Mouse (Mus musculus): ENCODE results near the gene Cyp1a1.
A peak's percentile ranks its signal among the peaks of the same experiment; 100 is the strongest.

The Cyp1a1 gene

DNA sequence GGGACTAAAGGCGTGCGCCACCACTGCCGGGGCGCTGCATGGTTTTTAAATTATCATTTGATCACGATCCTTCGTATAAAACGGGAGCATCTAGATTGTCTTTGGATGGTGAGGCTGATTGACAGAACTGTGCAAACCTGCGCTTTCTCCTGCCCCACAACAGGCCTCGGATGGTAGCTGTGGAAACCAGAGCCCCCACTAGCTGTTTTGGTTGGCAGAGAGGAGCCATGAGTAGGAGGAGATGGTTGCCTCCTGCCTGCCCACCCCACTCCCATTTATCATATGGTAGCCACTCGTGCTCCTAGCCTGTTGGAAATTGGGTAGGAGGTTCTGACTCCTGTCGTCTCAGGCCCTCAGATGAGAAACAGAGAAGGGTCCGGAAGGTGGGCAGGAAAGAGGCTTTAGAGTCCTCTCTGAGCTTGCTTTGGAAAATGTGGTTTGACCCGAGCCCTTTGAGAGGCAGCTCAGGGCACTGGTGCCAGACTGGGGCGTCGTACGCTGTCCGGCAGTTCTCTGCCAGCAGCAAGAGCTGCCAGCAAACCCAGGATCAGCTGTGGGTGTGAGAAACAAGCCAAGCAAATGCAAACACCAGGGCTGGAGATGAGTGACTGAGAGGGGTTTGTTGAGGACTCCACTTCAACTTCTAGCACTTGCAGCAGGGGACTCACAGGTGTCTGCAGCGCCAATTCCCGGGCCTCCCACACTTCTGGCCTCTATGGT lies 30.9 kb upstream of the Cyp1a1 start:
- no peak for DNase-seq

DNA sequence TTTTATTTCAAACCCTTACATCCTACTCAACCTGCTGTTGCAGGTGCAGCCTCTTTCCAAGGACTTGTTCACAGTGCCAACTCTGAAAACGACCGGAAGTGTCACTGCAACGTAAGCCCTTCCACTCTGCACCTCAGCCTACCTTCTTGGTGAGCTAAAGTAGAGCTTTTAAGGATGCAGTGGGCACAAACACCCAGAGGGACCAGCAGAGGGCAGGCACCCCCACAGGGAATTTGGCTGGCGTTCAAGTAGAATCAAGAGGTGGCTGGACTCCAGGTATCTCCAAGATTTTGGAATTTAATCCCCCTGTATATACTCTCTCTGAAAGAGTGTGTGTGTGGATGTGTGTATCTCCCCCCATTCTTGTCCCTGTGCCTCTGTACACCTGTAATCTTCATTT lies 29.9 kb upstream of the Cyp1a1 start:
- DNase-seq, result no peak

DNA sequence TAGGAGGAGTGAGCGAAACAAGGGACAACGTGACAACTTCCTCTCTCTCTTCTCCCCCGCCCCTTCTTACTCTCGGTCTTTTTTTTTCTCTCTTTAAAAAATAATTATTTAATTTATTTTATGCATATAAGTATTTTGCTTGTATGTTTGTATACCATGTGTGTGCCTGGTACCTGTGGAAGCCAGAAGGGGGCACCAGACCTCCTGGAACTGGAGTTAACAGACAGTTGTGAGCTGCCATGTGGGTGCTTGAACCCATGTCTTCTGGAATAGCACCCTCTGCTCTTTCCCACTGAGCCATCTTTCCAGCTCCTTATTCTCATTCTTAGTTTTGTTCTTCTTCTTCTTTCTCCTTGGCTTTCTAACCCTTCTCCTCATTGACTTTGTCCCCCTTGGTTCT lies 28.8 kb upstream of the Cyp1a1 start:
- DNase-seq, result no peak

DNA sequence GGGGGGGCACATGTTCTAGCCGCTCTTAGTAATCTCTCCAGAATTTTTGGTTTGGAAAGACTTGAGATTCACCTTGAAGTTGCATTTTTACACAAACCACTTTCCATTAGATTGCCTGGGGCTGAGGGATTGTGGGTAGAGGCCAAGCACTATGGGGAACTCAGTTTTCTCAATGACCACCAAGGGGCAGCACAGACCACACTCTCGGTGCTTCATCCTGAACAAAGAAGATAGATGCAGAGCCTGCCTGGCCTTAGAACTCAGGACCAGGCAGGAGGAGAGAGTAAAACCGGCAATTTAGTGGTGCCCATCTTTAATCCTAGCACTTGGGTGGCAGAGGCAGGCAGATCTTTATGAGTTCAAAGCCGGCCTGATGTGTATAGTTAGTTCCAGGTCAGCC lies 28.0 kb upstream of the Cyp1a1 start:
- DNase-seq, result peak; percentile 71

DNA sequence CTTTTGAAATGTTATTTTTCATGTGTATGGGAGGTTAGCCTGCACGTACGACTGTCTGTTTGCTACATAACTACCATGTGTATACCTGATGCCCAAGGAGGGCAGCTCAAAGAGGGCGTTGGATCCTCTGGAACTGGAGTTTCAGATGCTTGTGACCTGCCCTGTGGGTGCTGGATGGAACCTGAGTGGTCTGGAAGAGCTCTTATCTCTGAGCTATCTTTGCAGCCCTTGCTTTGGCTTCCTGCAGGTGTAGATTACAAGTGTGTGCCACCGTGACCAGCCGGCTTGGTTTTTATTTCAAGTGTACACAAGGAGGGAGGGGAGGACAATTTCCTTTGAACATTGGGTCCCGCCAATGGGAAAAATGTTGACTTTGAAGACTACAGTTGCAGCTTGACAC lies 27.2 kb upstream of the Cyp1a1 start:
- no peak for DNase-seq

DNA sequence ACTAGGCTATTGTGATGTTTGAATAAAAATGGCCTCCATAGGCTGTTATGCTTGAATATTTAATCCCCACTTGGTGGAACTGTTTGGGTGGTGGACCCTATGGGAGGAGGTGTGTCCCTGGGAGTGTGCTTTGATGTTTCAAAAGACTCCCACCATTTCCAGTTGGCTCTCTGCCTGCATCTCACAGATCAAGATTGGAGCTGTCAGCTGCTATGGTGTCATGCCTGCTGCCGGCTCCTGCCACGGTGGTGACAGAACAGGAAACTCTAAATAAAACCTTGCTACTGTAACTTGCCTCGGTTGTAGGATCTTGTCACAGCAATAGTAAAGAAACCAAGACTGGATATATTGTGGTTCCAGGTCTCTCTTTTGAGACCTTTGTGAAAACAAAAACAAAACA lies 26.2 kb upstream of the Cyp1a1 start:
- no peak for DNase-seq

DNA sequence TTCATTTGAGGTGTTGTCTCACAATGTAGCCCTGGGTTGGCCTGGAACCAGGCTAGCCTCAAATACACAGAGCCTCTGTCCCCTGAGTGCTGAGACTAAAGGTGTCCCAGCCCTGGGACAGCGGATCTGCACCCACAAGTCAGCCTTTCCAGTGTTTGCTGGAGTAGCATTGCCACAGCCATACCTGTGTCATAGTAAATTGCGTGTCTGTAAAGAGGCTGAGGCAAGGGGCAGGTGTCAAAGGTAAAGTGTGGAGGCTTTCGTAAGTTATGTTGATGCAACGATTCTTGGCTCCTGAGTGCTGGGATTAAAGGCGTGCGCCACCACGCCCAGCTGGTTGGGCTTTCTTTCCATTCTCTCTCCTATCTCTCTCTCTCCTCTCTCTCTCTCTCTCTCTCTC lies 23.1 kb upstream of the Cyp1a1 start:
- no peak for DNase-seq

DNA sequence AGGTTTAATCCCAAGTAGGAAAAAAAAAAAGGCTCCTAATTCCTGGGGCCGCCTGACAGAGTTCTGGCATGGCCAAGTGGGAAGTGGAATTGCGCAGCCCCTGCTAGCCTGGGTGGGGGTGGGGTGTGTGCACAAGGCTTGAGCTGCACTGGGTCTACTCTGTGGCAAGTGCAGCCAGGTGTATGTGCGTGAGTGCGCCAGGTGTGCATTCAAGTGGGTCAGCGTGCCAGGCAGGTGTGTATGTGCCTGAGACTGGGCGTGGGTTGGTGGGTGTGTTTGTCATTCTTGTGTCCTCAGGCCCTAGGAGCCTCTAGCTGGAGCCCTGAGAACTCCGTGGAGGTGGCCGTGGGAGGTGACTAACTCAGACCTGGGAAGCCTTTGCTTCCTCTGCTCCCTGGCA lies 21.2 kb upstream of the Cyp1a1 start:
- DNase-seq, result no peak

DNA sequence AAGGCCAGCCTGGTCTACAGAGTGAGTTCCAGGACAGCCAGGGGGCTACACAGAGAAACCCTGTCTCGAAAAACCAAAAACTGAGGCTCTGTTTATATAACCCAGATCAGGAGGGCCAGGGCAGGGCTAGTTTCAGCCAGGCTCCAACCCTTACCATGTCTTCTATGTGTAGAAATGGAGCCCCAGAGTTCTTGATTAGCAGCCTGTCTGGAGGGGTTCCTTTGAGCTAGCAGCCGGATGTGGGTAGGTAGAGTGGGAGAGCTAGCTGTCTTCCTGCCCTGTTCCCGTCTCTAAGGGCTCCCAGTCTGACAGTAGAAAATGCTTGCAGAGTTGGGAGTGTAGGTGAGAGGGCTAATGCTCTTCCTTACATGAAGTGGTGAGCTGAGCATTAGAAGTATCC lies 20.6 kb upstream of the Cyp1a1 start:
- DNase-seq, result no peak

DNA sequence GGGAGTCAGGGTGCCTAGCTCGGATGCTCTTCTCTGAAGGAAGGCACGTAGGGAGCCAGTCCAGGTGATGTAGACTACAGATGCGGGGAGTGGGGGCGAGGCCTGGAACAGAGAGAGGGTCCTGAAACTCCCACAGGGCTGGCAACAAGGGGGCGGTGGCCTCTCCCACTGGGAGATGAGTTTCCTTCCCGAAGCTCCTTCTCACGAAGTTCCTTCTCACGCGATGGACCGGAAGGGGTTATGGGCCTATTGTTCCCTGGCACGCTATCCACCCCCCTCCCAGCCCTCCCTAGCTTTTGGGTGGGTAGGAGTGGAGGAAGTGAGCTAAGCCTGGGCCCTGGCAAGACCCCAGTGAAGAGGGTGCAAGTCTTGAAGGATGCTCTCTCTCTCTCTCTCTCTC lies 19.9 kb upstream of the Cyp1a1 start:
- DNase-seq, result no peak

DNA sequence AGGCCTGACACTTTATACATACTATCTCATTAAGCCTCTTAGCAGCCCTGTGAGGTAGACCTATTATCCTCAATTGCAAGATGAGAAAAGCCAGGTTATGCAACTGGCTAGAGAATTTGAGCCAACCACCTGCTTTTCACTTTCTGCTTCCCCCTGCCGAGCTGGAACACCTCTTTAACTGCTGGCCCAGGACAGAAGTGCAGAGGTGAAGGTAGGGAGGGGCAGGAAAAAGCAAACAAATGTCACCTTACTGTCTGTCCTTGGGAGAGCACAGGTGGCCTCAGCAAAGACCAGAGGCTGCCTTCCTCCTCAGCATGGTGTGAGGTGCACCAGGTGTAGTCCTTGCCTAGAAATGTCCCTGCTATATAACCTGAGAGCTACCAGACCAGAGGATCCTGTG lies 19.5 kb upstream of the Cyp1a1 start:
- DNase-seq, result no peak

DNA sequence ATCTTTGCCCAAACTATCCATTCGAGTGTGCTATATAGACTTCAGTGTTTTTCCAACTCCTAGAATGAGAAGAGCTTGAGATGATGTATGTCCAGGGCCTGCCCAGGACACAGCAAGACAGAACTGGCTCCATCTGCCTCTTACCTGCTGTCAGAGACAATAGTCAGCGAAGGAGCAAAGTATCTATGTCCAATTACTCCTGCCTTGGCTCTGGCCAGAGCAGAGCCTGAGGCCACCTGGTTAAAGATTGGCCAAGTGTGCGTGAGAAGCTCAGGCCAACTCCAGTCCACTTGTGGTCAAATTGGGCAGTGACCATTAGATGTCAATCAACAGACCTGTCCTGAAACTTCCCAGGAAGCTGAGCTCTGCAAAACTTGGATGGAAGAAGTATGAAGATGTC lies 18.2 kb upstream of the Cyp1a1 start:
- no peak for DNase-seq

DNA sequence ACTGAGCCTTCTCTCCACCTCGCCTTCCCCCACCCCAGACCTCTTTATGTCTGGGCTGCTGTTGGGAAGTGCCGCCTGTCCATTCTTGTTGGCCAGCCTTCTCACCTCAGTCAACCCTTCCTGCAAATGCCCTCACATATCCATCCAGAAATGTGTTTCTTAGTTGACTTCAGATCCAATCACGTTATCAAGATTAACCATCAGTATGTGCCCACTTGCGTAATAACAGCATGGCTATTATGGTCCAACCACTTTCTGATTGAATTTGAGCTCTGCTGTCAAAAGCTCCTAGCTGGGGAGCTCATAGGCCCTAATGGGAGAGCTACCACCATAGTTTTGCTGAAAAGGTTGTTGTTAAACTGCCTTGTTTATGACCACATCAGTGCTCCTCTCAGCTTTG lies 16.7 kb upstream of the Cyp1a1 start:
- DNase-seq, result no peak

DNA sequence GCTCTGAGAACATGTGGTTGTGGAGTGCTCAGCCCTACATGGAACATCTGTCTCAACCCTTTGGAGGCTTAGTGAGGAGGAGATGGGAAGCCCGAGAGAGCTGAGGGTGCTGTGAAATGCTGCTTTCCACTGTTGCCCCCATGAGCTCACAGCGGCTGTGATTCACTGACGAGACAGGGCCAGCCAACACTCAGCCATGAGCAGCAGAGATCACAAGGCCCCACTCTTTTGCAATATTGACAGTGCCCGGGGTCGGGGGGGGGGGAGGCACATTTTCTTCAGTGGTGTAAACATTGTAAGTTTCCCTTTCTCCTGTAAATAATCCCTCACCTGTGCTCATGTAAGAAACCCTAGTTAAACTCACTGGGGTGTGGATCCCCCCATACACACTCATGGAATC lies 16.2 kb upstream of the Cyp1a1 start:
- no peak for DNase-seq

DNA sequence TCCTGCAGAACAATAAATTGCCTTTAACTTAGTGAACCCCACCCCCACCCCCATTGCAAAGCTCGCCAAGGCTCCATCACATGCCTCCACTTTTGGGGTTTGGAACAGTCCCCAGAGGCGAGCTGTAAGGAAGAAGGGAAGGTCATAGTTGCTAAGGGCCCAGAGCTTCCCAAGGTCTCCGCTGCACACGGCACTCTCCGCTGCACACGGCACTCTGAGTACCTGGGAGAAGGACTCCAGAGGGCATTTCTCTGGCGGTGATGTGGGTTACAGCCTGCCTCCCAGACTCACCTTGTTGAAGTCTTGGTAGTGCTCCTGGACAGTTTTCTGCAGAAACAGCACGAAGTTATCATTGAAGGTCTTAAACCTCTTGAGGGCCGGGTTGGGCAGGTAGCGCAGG lies 6.3 kb upstream of the Cyp1a1 start:
- DNase-seq, result no peak

DNA sequence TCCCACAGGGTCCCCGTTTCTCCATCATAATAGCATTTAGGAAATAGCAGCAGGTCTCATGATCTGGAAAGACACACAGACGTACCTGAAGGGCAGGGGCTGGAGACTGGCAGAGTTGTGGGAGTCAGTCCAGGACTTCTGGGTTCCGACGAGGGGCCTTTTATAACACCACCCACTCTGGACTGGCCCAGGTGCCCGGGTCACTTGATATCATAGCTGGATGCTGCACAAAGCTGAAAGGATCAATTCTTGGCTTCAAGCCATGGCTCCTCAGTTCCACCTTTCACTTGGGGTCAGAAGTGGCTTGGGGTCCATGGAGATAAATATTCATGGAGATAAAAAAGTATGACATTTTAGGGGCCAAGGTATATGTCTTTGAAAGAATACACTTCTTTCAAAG lies 4.2 kb upstream of the Cyp1a1 start, which contains the start of gene Cyp1a2:
Cyp1a2 (minus strand) TSS at position 184 of the 400 bp plus-strand sequence.
- no peak for DNase-seq

DNA sequence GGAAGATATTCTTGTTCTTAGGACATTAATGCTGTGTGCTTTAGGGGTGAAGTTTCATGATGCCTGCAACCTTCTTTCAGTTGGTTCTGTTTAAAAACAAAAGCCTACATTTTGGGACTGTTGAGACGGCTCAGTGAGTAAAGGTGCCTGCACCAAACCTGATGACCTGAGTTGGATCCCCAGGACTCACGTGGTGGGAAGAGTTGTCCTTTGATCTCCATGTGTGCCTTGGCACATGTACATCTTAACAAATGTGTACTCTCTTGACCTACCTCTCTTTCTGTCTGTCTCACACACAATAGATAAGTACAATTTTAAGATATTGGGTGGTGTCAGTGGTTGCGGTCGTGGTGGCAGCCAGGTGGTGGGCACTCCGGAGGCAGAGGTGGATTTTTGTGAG lies 1.7 kb upstream of the Cyp1a1 start:
- DNase-seq, result no peak

DNA sequence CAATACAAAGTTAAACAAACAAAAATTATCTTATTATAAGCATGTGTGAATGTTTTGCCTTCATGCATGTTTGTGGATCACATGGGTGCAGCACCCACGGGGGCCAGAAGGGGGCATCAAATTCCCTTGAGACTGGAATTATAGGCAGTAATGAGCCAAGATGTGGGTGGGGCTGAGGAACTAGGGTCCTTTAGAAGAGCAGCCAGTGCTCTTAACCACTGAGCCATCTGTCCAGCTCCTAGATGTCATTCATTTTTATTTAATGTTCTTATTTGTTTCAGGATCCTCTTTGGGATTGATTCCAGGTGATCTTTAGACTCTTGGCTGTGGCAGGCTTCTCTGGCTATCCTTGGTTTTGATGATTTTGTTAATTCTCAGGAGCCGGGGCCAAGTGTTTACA lies 430 bp downstream of the Cyp1a1 start:
- DNase-seq, result no peak

DNA sequence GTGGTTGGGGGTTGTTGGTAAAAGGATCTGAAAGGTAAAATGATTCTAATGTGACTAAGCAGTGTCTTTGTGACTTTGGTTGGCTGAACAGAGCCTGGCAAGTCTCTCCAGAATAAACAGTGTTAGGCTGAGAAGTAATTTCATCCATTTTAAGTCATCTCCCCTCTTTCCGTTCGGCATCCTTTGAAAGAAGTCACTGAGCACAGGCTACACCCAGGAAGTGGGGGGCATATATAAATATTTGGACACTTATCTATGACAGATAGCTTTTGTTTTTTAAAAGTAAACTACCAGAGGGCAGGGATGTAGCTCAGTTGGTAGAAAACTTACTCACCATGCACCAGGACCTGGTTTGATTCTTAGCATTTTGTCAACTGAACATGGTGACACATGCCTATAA lies 878 bp downstream of the Cyp1a1 start:
- no peak for DNase-seq

DNA sequence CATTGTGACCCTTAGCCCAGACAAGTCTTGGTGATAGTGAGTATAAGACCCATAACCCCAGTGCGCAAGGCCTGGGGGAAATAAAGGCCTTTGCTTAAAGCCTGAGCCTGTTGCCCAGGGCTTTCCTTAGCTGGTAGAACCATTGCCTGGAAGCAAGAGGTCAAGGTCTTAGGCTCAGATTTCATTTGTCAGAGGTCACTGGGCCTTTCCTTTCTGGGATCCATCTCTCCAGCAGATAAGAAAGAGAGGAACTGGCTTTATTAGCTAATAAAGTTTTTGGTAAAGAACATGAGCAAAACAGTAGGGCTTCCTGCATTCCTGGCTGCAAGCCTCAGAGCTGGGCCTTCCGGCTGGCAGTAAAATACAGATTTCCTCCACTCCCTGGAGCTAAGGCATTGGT lies 6.4 kb downstream of the Cyp1a1 start:
- DNase-seq, result no peak

DNA sequence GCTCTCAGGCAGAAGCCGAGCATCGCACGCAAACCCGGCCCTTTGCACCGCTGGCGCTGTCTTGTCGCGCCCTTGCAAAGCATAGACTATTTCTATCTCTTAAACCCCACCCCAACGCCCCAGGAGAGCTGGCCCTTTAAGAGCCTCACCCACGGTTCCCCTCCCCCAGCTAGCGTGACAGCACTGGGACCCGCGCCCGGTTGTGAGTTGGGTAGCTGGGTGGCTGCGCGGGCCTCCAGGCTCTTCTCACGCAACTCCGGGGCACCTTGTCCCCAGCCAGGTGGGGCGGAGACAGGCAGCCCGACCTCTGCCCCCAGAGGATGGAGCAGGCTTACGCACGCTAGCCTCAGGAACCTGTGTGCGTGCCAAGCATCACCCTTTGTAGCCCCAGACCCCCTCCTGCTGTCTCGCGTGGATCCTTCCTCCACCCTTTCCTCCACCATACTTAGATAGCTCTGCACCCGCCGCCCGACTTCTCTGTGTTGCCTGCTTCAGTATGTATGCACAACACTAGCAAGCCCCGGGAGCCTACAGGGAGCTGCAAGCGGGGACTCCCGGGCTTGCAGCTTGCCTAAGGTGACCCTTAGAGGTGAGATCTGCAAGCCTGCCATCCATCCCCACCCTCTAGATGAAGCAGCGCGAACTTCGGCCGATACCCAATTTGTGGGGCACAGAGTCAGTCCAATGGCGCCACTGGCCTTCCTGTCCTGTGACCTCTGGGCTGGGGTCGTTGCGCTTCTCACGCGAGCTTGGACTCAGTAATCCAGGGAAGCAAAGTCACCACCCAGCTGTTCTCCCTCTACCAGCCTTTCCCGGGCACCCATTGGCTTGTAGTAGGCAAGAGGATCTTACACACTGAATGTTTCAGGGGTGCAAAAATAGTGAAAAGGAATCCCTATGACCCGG lies 8.9 kb downstream of the Cyp1a1 start:
- DNase-seq, result peak; percentile 74

DNA sequence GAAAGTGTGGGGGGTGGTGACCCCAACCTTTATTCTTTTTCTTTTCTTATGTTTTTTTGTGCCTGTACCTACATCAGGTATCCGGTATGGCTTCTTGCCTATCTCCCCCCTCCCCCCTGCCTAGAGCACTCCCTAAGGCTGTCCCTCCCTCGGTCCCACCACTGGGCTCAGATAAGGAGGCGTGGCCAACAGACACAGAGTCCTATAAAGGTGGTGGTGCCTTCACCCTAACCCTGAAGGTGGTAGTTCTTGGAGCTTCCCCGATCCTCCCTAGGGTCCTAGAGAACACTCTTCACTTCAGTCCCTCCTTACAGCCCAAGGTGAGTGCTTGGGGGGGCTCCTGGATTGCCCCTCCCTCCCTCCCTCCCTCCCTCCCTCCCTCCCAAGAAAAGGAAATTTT lies 9.7 kb downstream of the Cyp1a1 start:
- DNase-seq, result peak; percentile 34

DNA sequence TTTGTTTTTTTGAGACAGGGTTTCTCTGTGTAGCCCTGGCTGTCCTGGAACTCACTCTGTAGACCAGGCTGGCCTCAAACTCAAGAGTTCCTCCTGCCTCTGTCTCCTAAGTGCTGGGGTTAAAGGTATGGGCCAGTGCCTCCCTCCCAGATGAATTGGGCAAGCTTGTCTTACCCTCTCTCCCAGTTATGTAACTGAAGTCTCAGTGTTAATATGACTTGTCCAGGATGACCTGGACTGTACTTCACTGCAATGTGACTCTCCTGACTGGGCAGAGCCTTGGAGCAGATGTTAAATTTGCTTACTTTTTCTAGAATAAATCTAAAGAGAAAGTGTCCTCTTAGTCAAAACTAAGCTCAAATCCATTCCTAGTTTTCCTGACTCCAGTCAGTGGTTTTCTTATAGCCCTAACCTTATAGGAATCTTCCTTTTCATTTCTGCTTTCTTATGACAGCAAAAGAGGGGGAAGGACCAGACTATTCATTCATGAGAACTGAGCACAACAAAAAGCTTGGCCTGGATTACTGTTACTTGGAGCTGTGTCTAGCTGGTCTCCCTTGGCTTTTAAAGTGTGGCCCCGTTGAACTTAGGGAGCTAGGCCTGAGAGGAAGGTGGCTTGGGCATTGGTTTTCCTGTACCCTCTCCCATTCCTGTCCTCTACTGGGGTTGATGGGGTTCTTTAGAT lies 10.9 kb downstream of the Cyp1a1 start:
- no peak for DNase-seq

DNA sequence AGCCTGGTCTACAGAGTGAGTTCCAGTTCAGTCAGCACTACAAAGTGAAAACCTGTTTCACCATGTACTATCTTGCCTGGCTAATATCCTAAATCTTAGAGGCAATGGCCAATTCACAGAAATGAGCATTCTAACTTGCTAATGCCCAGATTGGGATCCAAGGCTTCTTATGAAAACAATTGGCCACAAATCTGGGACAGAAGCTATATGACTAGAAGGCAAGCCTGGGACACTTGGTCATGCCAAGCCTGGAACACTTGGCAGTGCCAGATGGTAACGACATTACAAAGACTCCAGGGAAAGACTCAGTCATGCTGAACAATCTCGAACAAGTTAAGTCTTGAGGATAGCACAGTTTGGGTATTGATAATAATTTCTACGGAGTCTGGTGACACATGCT lies 18.8 kb downstream of the Cyp1a1 start:
- DNase-seq, result no peak
